Mouse (Mus musculus): ENCODE results near the gene Fopnl.
A peak's percentile ranks its signal among the peaks of the same experiment; 100 is the strongest.

Fopnl gene

GRCm38 (mm10) chr16:14316884-14317876 is at the start of gene Fopnl:
Fopnl (minus strand) TSS chr16:14317405.
- DNase-seq (ENCODE audit: low read depth in 1 of 2, low spot score in 2 of 2) = peak; percentile 93

- DNase-seq (ENCODE audit: low read depth in 1 of 2, low spot score in 2 of 2) = no peak
Measured at GRCm38 (mm10) chr16:14366017-14366416, 48.8 kb upstream of the Fopnl start.

GRCm38 (mm10) chr16:14365457-14365856 is 48.3 kb upstream of the Fopnl start:
- DNase-seq (ENCODE audit: low read depth in 1 of 2, low spot score in 2 of 2) = no peak

GRCm38 (mm10) chr16:14364066-14364465 is 46.9 kb upstream of the Fopnl start:
- no peak for DNase-seq (ENCODE audit: low read depth in 1 of 2, low spot score in 2 of 2)

GRCm38 (mm10) chr16:14363496-14363895 is 46.3 kb upstream of the Fopnl start:
- DNase-seq (ENCODE audit: low read depth in 1 of 2, low spot score in 2 of 2) = no peak

GRCm38 (mm10) chr16:14362099-14362820 is 45.1 kb upstream of the Fopnl start:
- peak in 1 of 2 experiments; percentile 6 for DNase-seq (ENCODE audit: low read depth in 1 of 2, low spot score in 2 of 2)

GRCm38 (mm10) chr16:14361362-14362098 is 44.3 kb upstream of the Fopnl start, which contains the start of gene Abcc1:
Abcc1 (plus strand) TSS chr16:14361558.
- peak in 1 of 2 experiments; percentile 51 for DNase-seq (ENCODE audit: low read depth in 1 of 2, low spot score in 2 of 2)

- DNase-seq (ENCODE audit: low read depth in 1 of 2, low spot score in 2 of 2) = no peak
Measured at GRCm38 (mm10) chr16:14360931-14361330, 43.7 kb upstream of the Fopnl start.

GRCm38 (mm10) chr16:14358531-14358930 is 41.3 kb upstream of the Fopnl start:
- DNase-seq (ENCODE audit: low read depth in 1 of 2, low spot score in 2 of 2) = no peak

GRCm38 (mm10) chr16:14357859-14358258 is 40.7 kb upstream of the Fopnl start:
- no peak for DNase-seq (ENCODE audit: low read depth in 1 of 2, low spot score in 2 of 2)

GRCm38 (mm10) chr16:14352663-14353062 is 35.5 kb upstream of the Fopnl start:
- no peak for DNase-seq (ENCODE audit: low read depth in 1 of 2, low spot score in 2 of 2)

GRCm38 (mm10) chr16:14352234-14352633 is 35.0 kb upstream of the Fopnl start:
- DNase-seq (ENCODE audit: low read depth in 1 of 2, low spot score in 2 of 2) = no peak

GRCm38 (mm10) chr16:14351571-14351970 is 34.4 kb upstream of the Fopnl start:
- no peak for DNase-seq (ENCODE audit: low read depth in 1 of 2, low spot score in 2 of 2)

GRCm38 (mm10) chr16:14344967-14345366 is 27.8 kb upstream of the Fopnl start:
- no peak for DNase-seq (ENCODE audit: low read depth in 1 of 2, low spot score in 2 of 2)

- DNase-seq (ENCODE audit: low read depth in 1 of 2, low spot score in 2 of 2) = no peak
Measured at GRCm38 (mm10) chr16:14328156-14328555, 11.0 kb upstream of the Fopnl start.

GRCm38 (mm10) chr16:14320494-14320893 is 3.3 kb upstream of the Fopnl start:
- DNase-seq (ENCODE audit: low read depth in 1 of 2, low spot score in 2 of 2) = no peak

GRCm38 (mm10) chr16:14319681-14320080 is 2.5 kb upstream of the Fopnl start:
- DNase-seq (ENCODE audit: low read depth in 1 of 2, low spot score in 2 of 2) = no peak

GRCm38 (mm10) chr16:14312914-14313313 is 4.3 kb downstream of the Fopnl start:
- no peak for DNase-seq (ENCODE audit: low read depth in 1 of 2, low spot score in 2 of 2)

- no peak for DNase-seq (ENCODE audit: low read depth in 1 of 2, low spot score in 2 of 2)
Measured at GRCm38 (mm10) chr16:14311371-14311770, 5.8 kb downstream of the Fopnl start.

GRCm38 (mm10) chr16:14309833-14310232 is 7.4 kb downstream of the Fopnl start:
- DNase-seq (ENCODE audit: low read depth in 1 of 2, low spot score in 2 of 2) = no peak

All from monocyte, adult 2 months (primary cell).